Comparison of ENCODE assay signal across 27 mouse cellular contexts in genomic region chr3:24514918-24515317, GRCm38 (mm10).
DNase-seq lines count a peak whose midpoint lies in the region; ATAC-seq and TF ChIP-seq lines count a peak whose summit lies in the region.
"Had no signal": no experiment of that assay in that cellular context is flagged by ENCODE, and none has a peak within 500 bp of the region (broad histone marks: within the 10 kb centered on the region; RNA-seq: fewer than 3 reads in every experiment).

No protein-coding gene starts in this region.

- no peak for ATAC-seq in forebrain, embryonic 14.5 days
- no peak for ATAC-seq in forebrain, embryonic 15.5 days (replicated peaks)
- 0 out of 2 replicates have a peak, but pooled peaks have one; percentile 33 for ATAC-seq in kidney, embryonic 15.5 days (replicated peaks; ENCODE audit: low FRiP score)
- ATAC-seq in lung, embryonic 14.5 days (ENCODE audit: insufficient read depth) = no peak
- ATAC-seq: forebrain, embryonic 16.5 days; intestine, postnatal 0 days; midbrain, embryonic 13.5 days; Patski had no signal

- H3K27ac ChIP-seq in forebrain, embryonic 14.5 days (ENCODE audit: low read depth, low read length) = no peak overlapping the region
- H3K27ac ChIP-seq in forebrain, embryonic 15.5 days (replicated peaks) = no peak overlapping the region
- no peak overlapping the region for H3K27ac ChIP-seq in kidney, embryonic 15.5 days
- H3K27ac ChIP-seq in lung, embryonic 14.5 days (ENCODE audit: low read depth) = no peak overlapping the region
- H3K27ac ChIP-seq: heart, embryonic 13.5 days; layer of hippocampus, adult 2 months; midbrain, embryonic 13.5 days had no signal

- peak; percentile 25 for DNase-seq in forebrain, embryonic 14.5 days (ENCODE audit: low spot score)
- no peak for DNase-seq in kidney, adult 9 months
- peak; percentile 43 for DNase-seq in lung, embryonic 14.5 days
- no peak for DNase-seq in lung, postnatal 36 days
- DNase-seq in forelimb bud, embryonic 11.5 days (ENCODE audit: low read depth, low spot score) = peak; percentile 3
- no peak for DNase-seq in retina, embryonic 14.5 days (ENCODE audit: low spot score)
- DNase-seq: adrenal gland, postnatal 14 days; cerebellum, adult 2 months; cerebellum, postnatal 14 days; gastrocnemius, postnatal 10 days; heart, postnatal 10 days; kidney, postnatal 14 days; lung, postnatal 4 days; right cerebral cortex, adult 18-20 months; spleen, adult 18-20 months; thymus, postnatal 14 days had no signal

- no peak overlapping the region for H3K4me2 ChIP-seq in forebrain, embryonic 14.5 days (ENCODE audit: low read length)
- H3K4me2 ChIP-seq in forebrain, embryonic 15.5 days (replicated peaks) = no peak overlapping the region
- H3K4me2 ChIP-seq in kidney, embryonic 15.5 days = no peak overlapping the region
- H3K4me2 ChIP-seq in lung, embryonic 14.5 days = no peak overlapping the region
- H3K4me2 ChIP-seq: heart, embryonic 13.5 days; liver, embryonic 11.5 days; midbrain, embryonic 13.5 days had no signal

- no peak for TF ChIP-seq CTCF in lung, embryonic 14.5 days (IDR thresholded peaks at IDR 0.05; ENCODE audit: low read depth)

- H3K9me3 ChIP-seq in forebrain, embryonic 14.5 days (replicated peaks; ENCODE audit: control insufficient read depth, low read length) = no peaks in the 10 kb centered on the region
- no peaks in the 10 kb centered on the region for H3K9me3 ChIP-seq in forebrain, embryonic 15.5 days
- H3K9me3 ChIP-seq in kidney, embryonic 15.5 days (replicated peaks) = no peaks in the 10 kb centered on the region
- no peaks in the 10 kb centered on the region for H3K9me3 ChIP-seq in lung, embryonic 14.5 days (ENCODE audit: low read depth, low read length)
- H3K9me3 ChIP-seq: G1E; heart, embryonic 13.5 days; megakaryocyte, embryonic 14.5 days; midbrain, embryonic 13.5 days had no signal

- H3K4me3 ChIP-seq in forebrain, embryonic 14.5 days (ENCODE audit: low read depth, low read length) = no peak overlapping the region
- no peak overlapping the region for H3K4me3 ChIP-seq in forebrain, embryonic 15.5 days
- no peak overlapping the region for H3K4me3 ChIP-seq in kidney, embryonic 15.5 days (replicated peaks)
- H3K4me3 ChIP-seq in lung, embryonic 14.5 days (ENCODE audit: low read depth, low read length) = no peak overlapping the region
- H3K4me3 ChIP-seq: heart, embryonic 13.5 days; layer of hippocampus, adult 2 months; megakaryocyte, embryonic 14.5 days; midbrain, embryonic 13.5 days had no signal

- 44% methylated on average over 1 of the region's 1 CpGs for WGBS in forebrain, embryonic 14.5 days
- whole genome bisulfite sequencing in forebrain, embryonic 15.5 days = 47% methylated on average over 1 of the region's 1 CpGs
- WGBS in kidney, embryonic 15.5 days = 30% methylated on average over 1 of the region's 1 CpGs
- 20% methylated on average over 1 of the region's 1 CpGs for WGBS in lung, embryonic 14.5 days

- H3K9ac ChIP-seq in forebrain, embryonic 14.5 days (ENCODE audit: low read length) = no peak overlapping the region
- no peak overlapping the region for H3K9ac ChIP-seq in forebrain, embryonic 15.5 days (replicated peaks)
- H3K9ac ChIP-seq in kidney, embryonic 15.5 days = no peak overlapping the region
- H3K9ac ChIP-seq in lung, embryonic 14.5 days = no peak overlapping the region
- H3K9ac ChIP-seq: heart, embryonic 13.5 days; midbrain, embryonic 13.5 days had no signal

- no peaks in the 10 kb centered on the region for H3K4me1 ChIP-seq in forebrain, embryonic 14.5 days (ENCODE audit: control insufficient read depth, insufficient read depth, low read length)
- no peaks in the 10 kb centered on the region for H3K4me1 ChIP-seq in forebrain, embryonic 15.5 days
- H3K4me1 ChIP-seq in kidney, embryonic 15.5 days = no peaks in the 10 kb centered on the region
- no peaks in the 10 kb centered on the region for H3K4me1 ChIP-seq in lung, embryonic 14.5 days (ENCODE audit: insufficient read depth)
- H3K4me1 ChIP-seq: heart, embryonic 13.5 days; megakaryocyte, embryonic 14.5 days; midbrain, embryonic 13.5 days had no signal

- H3K27me3 ChIP-seq in forebrain, embryonic 14.5 days (replicated peaks; ENCODE audit: control insufficient read depth, insufficient read depth, low read length) = no peaks in the 10 kb centered on the region
- H3K27me3 ChIP-seq in forebrain, embryonic 15.5 days = no peaks in the 10 kb centered on the region
- no peaks in the 10 kb centered on the region for H3K27me3 ChIP-seq in kidney, embryonic 15.5 days
- H3K27me3 ChIP-seq in lung, embryonic 14.5 days (ENCODE audit: insufficient read depth, low read length) = no peaks in the 10 kb centered on the region
- H3K27me3 ChIP-seq: heart, embryonic 13.5 days; megakaryocyte, embryonic 14.5 days; midbrain, embryonic 13.5 days; Patski had no signal

- no peaks in the 10 kb centered on the region for H3K36me3 ChIP-seq in forebrain, embryonic 14.5 days (ENCODE audit: control insufficient read depth, insufficient read depth, low read length)
- H3K36me3 ChIP-seq in forebrain, embryonic 15.5 days = no peaks in the 10 kb centered on the region
- no peaks in the 10 kb centered on the region for H3K36me3 ChIP-seq in kidney, embryonic 15.5 days
- H3K36me3 ChIP-seq in lung, embryonic 14.5 days (ENCODE audit: insufficient read depth) = no peaks in the 10 kb centered on the region
- H3K36me3 ChIP-seq: G1E; heart, embryonic 13.5 days; midbrain, embryonic 13.5 days had no signal

Comparison
In these comparisons a context has a peak if more than half of its experiments do, and no peak if none do; other contexts are left out.
1. DNase-seq: peak in forebrain, embryonic 14.5 days (single experiment), lung, embryonic 14.5 days (single experiment) and forelimb bud, embryonic 11.5 days (single experiment); none in kidney, adult 9 months (single experiment), lung, postnatal 36 days (single experiment) and retina, embryonic 14.5 days (single experiment).